Mouse (Mus musculus) heart, postnatal 0 days (tissue): ENCODE data around the gene Ccdc74a.

Experiments used
- CTCF ChIP-seq: IDR thresholded peaks from 2 replicates; pipeline ENCODE4 v1.5.1; 2016; ENCODE audit warnings: antibody characterized with exemption, control low read depth, low read depth
- EP300 ChIP-seq: IDR thresholded peaks from 2 replicates; pipeline ENCODE4 v1.6.1; 2016; ENCODE audit warnings: antibody characterized with exemption, low read depth

DNA sequence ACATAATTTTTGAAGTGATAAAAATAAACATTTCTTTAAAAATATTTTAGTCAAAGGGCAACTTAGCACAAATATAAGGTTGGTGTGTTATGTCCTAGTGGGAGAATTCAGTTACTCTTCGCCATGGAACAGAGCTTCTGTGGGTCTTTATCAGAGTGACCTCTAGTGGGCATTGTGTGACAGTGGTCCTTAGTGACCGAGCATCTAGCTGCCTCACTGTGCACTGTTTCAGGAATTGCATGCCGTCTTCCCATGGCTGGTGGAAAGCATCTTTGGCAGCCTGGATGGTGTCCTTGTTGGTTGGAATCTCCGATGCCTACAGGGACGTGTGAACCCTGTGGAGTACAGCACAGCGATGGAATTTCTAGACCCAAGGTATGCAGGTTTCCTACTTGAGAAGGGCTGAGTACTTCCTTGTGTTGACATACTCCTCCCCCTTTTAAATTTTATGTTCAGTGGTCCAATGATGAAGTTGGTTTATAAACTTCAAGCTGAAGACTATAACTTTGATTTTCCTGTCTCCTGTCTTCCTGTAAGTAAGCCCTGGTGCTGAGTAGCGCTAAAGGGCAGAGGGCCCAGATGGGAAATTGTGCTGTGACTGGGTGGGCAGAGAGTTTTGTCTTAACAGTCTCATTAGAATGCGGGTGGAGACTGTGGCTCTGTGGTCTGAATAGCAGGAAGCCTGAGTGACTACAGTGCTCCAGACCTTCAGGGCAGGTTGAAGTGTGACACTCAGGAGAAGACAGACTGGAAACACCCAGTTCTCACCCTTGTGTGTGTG is 20.6 kb upstream of the Ccdc74a start:
- TF ChIP-seq CTCF, result peak; percentile 62
- TF ChIP-seq EP300, result no peak
